Mouse (Mus musculus): ENCODE data around the gene Olfr1134.
"Not testable (repeated sequence)": the region's sequence is repeated elsewhere in the genome, so short reads cannot be mapped to it uniquely, and the experiment has no call there.

Gene Olfr1134

DNA sequence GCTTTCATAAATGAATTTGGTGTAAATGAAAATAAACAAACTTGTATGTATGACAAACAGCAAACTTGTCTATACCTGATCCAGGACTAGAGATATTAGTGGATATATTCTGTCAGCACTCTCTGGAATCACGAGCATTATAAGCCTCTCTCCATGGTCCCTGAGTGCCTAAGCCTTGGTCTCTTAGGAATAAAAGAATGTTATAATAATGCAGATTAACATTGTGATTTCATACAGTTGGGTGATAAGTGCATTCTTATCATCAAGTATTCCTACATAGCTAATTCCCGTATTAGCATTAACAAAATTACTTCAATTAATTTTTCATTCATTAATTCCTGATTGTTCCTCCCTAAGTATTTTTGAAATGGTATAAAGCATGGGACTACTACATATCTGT is at the start of gene Olfr1134:
Gene Olfr1134, minus strand, starts transcription at position 101 of the 400 bp plus-strand sequence.
- no peak for DNase-seq

DNA sequence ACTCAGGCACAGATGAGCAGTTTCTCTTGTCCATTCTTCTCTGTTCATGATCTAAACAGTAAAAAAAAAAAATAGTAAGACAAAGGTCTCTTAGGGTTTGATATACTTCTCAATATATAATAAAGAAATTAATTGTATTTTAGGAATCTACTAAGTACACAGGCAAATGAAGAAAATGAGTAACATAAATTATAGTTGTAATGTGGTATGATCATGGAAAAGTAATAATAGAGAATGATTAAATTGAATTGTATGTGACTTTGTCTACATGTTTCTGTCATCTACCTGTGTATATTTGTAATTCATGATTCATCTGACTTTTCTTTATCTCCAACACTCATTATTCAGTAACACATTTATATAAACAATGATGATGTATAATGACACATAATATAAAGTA is 35.6 kb upstream of the Olfr1134 start, which contains the start of gene Olfr1136:
Gene Olfr1136, minus strand, starts transcription at position 101 of the 400 bp plus-strand sequence.
- DNase-seq: no peak

DNA sequence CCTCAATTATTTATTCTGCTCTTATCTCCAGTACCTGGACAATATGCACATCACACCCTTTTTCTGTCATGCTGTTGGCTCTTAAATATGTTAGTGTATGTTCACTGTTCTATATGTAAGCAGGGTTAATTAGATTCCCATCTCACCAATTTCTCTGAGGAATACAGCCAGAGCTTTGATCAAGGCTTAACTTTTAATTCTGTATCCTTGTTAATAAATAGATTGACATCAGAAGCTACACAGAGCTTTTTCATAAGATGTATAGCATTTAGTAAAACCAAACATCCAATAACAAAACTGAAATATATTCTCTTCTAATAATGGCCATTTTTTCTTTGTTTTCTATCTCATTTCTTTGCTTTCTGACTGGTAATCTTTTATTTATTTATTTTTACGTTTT is 15.3 kb upstream of the Olfr1134 start, which contains the start of gene Olfr1135:
Gene Olfr1135, minus strand, starts transcription at position 101 of the 400 bp plus-strand sequence.
- DNase-seq: no peak

DNA sequence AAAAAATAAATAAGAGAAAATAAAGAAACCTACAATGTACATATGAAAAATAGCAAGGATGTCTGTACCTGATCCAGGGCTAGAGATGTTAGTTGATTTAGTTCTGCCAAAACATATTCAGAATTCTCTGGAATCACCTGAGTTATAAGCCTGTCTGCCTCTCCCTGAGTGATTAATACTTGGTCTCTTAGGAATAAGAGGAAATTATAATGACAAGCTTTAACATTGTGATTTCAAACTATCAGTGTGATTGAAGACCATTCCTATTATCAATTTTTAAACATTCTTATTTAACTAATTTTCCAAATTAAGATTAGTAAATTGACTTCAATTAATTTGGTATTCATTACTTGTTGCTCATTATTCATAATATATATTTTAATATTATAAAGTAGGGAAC is 11.0 kb downstream of the Olfr1134 start, which contains the start of gene Olfr1133:
Gene Olfr1133, minus strand, starts transcription at position 101 of the 400 bp plus-strand sequence.
- no peak for DNase-seq

DNA sequence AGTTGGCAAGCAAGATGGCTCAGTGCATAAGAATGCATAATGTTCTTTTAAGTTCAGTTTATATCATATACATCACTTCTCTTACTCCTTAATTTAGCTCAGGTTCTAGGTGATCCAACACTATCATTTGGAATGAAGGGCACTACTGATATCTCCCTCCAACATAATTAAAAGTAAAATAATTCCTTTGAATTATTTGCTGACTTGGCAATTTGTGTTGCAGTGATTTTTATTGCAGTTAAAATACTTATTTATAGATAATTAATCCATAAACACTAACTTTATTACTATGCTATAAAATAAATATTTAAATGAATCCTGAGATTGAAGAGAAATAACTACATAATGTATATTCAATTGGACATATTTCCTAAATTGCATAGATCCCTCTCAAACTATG is 15.8 kb downstream of the Olfr1134 start:
- DNase-seq: no peak

DNA sequence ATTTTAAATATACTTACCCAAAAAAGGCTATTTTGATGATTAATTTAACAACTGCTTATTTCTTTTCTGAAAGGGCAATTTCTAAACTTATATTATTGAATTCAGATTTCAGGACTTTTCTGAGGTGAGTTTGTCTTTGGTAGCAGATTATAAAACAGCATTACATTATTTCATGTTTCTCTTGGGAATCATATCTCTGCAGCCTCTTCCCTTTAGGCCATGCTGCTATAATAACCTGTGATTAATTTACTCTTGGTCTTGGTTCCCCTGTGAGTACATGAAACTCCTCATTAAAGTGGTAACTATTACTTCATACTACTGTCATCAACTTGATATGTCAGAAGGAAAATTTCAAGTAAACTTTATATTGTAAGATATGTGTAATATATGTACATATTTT is 20.8 kb downstream of the Olfr1134 start, which contains the start of gene Olfr1132:
Gene Olfr1132, minus strand, starts transcription at position 101 of the 400 bp plus-strand sequence.
- no peak for DNase-seq

DNA sequence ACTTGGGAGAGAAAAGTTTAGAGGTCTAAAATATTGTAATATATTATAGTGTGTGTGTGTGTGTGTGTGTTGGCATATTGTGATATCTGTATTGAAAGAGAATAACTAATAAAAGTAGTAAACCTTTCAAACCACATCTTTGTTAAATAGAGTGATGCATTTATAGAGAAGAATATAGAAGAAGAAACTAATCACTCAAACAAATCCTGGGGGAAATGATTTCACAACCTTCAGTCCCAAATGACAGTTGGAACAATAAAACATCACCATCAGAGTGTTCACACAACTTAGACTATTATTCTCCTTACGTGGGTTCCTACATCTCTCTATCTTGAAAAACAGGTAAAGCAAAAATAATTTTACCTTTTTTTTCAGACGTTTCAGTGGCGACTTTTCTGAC is 31.5 kb downstream of the Olfr1134 start, which contains the start of gene Olfr1131:
Gene Olfr1131, plus strand, starts transcription at position 301 of the 400 bp plus-strand sequence.
- DNase-seq: no peak

DNA sequence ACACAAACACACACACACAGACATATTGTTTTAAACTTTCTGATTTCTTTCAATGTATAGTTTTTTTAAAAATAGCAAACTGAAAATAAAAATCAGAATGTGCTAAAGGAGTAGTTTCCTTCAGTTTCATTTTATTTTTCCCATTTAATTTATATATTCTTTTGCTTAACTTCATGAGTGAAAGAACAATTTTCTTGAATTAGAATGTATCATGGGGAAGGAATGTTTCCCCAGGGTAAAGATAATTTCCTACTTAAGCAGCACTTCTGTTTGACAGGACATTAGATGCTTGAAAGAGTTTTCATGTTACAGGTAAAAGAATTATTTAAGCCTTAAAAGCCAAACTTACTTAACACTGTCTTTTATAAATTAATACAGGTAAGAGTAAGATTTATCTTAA is 52.3 kb downstream of the Olfr1134 start, which contains the start of gene Olfr1130:
Gene Olfr1130, plus strand, starts transcription at position 301 of the 400 bp plus-strand sequence.
- not testable (repeated sequence) for DNase-seq
